Mouse (Mus musculus): Measurements from ENCODE around the gene Smtnl2.

DNA sequence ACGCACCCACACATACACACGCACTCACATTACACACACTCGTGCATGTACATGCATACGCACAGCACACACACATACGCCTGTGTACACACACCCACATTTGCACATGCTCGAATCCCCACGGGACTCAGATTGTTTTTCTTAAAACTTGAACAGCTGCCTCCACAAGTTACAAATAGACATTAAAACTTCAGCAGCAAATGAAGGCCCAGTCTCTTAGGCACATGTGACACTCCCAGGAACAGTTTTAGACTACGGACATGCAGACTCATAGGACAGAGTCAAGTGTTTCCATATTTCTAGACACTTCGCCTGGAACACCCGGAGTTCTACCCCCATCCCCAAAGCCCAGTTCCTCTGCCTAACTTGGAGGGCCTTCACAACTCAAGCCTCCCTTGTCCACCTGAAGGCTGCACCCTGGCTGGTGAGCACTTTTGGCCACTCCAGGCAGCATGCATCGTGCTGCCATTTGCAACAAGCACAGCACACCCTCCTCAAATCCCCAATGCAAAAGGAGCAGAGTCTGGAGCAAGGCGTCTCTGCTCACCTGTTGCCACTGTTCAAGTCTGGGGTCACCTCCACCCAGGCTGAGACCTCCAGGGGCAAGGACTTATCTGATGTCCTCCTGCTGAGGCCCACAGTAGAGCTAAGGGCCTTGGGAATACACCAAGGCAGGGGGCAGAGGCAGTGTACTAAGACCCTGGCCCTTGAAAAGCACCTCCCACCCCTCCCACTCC, 1.7 kb downstream of the Smtnl2 start:
- no peak for TF ChIP-seq GATA1 (IDR thresholded peaks at IDR 0.05; ENCODE audit: low read length)
- TF ChIP-seq TAL1 (IDR thresholded peaks at IDR 0.05; ENCODE audit: low read length): no peak

Measured in erythroblast, embryonic 14.5 days (primary cell).